Mouse (Mus musculus) lung, embryonic 16.5 days (tissue): ENCODE data around the gene Rad51b. TPM values are rescaled to one million over a fixed set of nuclear protein-coding genes. Genes with fewer than 3 reads are reported as not detected.
"Not testable (repeated sequence)": the region's sequence is repeated elsewhere in the genome, so short reads cannot be mapped to it uniquely, and the experiment has no call there.

Source experiments
- ATAC-seq: fragments of 200-750 bp; cut with Nextera tagmentation; 2 replicates; pipeline ENCODE4 v1.8.0; 2017; ENCODE audit warnings: low read depth, mild to moderate bottlenecking, moderate library complexity
- H3K27ac ChIP-seq: fragments of 300-500 bp; sonication (generic); 2 replicates; pipeline ENCODE4 v1.5.1; 2014; ENCODE audit warnings: mild to moderate bottlenecking, control low read depth, low read length
- H3K27me3 ChIP-seq: fragments of 300-500 bp; sonication (generic); 2 replicates; pipeline ENCODE4 v1.6.1; 2014; ENCODE audit warnings: low read depth, low read length, mixed read lengths; ENCODE audit not compliant: control insufficient read depth, insufficient read depth
- H3K36me3 ChIP-seq: fragments of 300-500 bp; sonication (generic); 2 replicates; pipeline ENCODE4 v1.6.1; 2014; ENCODE audit warnings: low read length; ENCODE audit not compliant: control insufficient read depth, insufficient read depth
- H3K4me1 ChIP-seq: fragments of 300-500 bp; sonication (generic); replicated peaks from 2 replicates; pipeline ENCODE4 v1.6.1; 2014; ENCODE audit warnings: low read length, mixed read lengths; ENCODE audit not compliant: control insufficient read depth, insufficient read depth
- H3K4me2 ChIP-seq: fragments of 300-500 bp; sonication (generic); 2 replicates; pipeline ENCODE4 v1.6.1; 2014; ENCODE audit warnings: low read depth, low read length, control low read depth
- H3K4me3 ChIP-seq: fragments of 300-500 bp; sonication (generic); 2 replicates; pipeline ENCODE4 v1.5.1; 2014; ENCODE audit warnings: mild to moderate bottlenecking, low read length, control low read depth
- H3K9ac ChIP-seq: fragments of 300-500 bp; sonication (generic); 2 replicates; pipeline ENCODE4 v1.6.1; 2014; ENCODE audit warnings: low read length, control low read depth
- H3K9me3 ChIP-seq: fragments of 300-500 bp; sonication (generic); 2 replicates; pipeline ENCODE4 v1.6.1; 2016; ENCODE audit warnings: low read length; ENCODE audit not compliant: control insufficient read depth
- WGBS: fragments of 180-500 bp; shearing (Covaris S2); extraction: QIAGEN DNeasy Blood & Tissue Kit; methylation state at CpG from one replicate; pipeline ENCODE4 v1.1.7; 2014; 5-methylcytosine and 5-hydroxymethylcytosine counted together
- polyA plus RNA-seq: library from polyadenylated mRNA; unstranded; fragments of >200 nt; fragmentation: Nextera tagmentation; extraction: Ambion mirVana; gene quantifications from 2 replicates; pipeline ENCODE4 v1.2.1, GENCODE M21; 2015

Gene Rad51b
- polyA plus RNA-seq, 1 experiment from 2014 or later = 7.6 TPM

DNA sequence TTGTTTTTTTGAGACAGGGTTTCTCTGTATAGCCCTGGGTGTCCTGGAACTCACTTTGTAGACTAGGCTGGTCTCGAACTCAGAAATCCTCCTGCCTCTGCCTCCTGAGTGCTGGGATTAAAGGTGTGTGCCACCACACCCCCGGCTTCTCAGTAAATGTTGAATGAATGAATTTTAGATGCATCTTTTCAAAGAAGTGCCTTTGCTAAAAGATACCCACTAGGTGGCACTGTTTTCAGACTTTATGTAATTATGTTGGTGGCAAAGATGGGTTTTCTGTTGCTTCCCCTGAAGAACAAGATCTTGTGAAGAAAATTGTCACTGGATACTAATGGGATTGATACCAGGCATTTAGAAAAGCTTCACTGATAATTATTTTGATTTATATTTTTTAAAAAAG is 25.5 kb downstream of the Rad51b start:
- WGBS = 63% methylated on average over 2 of the region's 2 CpGs
- H3K4me2 ChIP-seq, ATAC-seq: not testable (repeated sequence)

GRCm38 (mm10) chr12:79326236-79326635 is 29.2 kb downstream of the Rad51b start:
- H3K27ac ChIP-seq = no peak overlapping the region
- peaks cover 13% of the 10 kb centered on the region for H3K4me1 ChIP-seq
- no peaks in the 10 kb centered on the region for H3K36me3 ChIP-seq
- H3K27me3 ChIP-seq = no peaks in the 10 kb centered on the region
- ATAC-seq = no peak
- H3K4me2 ChIP-seq = no peak overlapping the region
- whole genome bisulfite sequencing = 27% methylated on average over 2 of the region's 2 CpGs
- no peak overlapping the region for H3K4me3 ChIP-seq
- no peaks in the 10 kb centered on the region for H3K9me3 ChIP-seq
- H3K9ac ChIP-seq = no peak overlapping the region

More for the DNA sequence above, 25.5 kb downstream of the Rad51b start:
- H3K9ac ChIP-seq, H3K4me3 ChIP-seq, H3K9me3 ChIP-seq, H3K36me3 ChIP-seq, H3K27ac ChIP-seq, H3K4me1 ChIP-seq, H3K27me3 ChIP-seq: not testable (repeated sequence)

DNA sequence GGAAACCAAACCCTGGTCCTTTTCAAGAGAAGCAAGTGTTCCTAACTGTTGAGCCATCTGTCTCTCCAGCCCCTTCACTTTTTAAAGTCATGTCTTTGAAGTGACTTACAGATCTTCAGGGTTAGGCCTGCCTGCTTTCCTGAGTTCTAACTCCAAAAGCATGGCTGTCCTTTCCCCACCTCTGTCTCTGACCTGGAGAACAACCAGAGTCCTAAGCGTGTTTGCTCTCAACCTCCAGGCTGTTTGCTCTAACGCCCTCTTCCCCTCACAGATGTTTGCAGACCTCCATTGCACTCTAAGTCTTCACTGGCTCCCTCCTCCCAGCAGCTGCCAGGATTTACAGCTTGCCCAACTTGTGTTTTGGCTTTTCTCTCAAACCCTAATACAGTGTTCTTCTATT is 29.7 kb downstream of the Rad51b start:
- Histone ChIP-seq H3K36me3 (no peaks in the 10 kb centered on the region), H3K27me3 (no peaks in the 10 kb centered on the region), H3K27ac (no peak overlapping the region), H3K4me2 (no peak overlapping the region), H3K9ac (no peak overlapping the region), H3K4me1 (peaks cover 13% of the 10 kb centered on the region), H3K9me3 (no peaks in the 10 kb centered on the region), H3K4me3 (no peak overlapping the region)
- WGBS = 55% methylated on average over 2 of the region's 2 CpGs
- ATAC-seq = no peak

DNA sequence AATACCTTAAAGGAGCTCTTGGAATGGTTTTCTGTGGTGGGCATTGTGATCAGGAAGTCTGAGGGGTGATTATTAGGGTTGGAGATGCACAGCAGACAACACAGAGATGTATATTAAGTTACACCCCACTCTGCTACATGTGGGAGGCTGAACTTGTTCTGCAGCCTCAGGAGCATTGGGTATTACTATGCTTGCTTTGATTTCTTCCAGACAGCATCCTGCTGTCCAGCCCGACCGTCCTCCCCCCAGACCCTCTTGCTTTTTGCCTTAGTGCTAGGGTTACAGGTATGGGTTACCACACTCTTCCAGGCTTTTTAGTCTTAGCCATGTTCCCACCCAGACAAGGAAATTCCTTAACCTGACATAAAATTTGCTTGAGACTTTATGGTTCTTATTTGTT is 30.8 kb downstream of the Rad51b start:
- WGBS = 52% methylated on average over 2 of the region's 2 CpGs
- H3K4me1 ChIP-seq = peaks cover 13% of the 10 kb centered on the region
- H3K9ac ChIP-seq = no peak overlapping the region
- no peak overlapping the region for H3K4me3 ChIP-seq
- H3K27me3 ChIP-seq = no peaks in the 10 kb centered on the region
- H3K4me2 ChIP-seq = no peak overlapping the region
- ATAC-seq = no peak
- H3K27ac ChIP-seq = no peak overlapping the region
- no peaks in the 10 kb centered on the region for H3K36me3 ChIP-seq
- no peaks in the 10 kb centered on the region for H3K9me3 ChIP-seq

DNA sequence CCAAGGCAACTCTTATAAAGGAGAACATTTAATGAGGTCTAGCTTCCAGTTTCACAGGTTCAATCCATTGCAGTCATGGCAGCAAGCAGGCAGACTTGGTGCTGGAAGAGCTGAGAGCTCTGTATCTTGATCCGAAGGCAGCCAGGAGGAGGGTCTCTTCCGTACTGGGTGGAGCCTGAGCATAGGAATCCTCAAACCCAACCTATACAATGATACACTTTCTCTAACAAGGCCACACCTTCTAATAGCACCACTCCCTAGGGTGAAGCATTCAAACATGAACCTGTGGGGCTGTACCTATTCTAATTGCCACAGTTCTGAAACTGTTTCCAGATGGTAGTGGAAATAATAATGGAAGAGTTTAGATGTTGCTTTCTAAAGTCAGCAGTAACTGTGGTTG is 33.5 kb downstream of the Rad51b start:
- no peak overlapping the region for H3K9ac ChIP-seq
- no peaks in the 10 kb centered on the region for H3K27me3 ChIP-seq
- H3K9me3 ChIP-seq = peaks cover 6% of the 10 kb centered on the region; the same call in 1 of the 2 replicates
- no peak for ATAC-seq
- peaks cover 9% of the 10 kb centered on the region for H3K36me3 ChIP-seq
- no peak overlapping the region for H3K27ac ChIP-seq
- peaks cover 13% of the 10 kb centered on the region for H3K4me1 ChIP-seq
- WGBS = 66% methylated on average over 2 of the region's 2 CpGs
- H3K4me2 ChIP-seq = no peak overlapping the region
- no peak overlapping the region for H3K4me3 ChIP-seq

GRCm38 (mm10) chr12:79331722-79332121 is 34.6 kb downstream of the Rad51b start:
- Histone ChIP-seq H3K9me3 (peaks cover 6% of the 10 kb centered on the region; the same call in 1 of the 2 replicates), H3K36me3 (peaks cover 9% of the 10 kb centered on the region), H3K4me1 (peaks cover 10% of the 10 kb centered on the region), H3K4me3 (no peak overlapping the region), H3K4me2 (no peak overlapping the region), H3K9ac (no peak overlapping the region), H3K27me3 (no peaks in the 10 kb centered on the region), H3K27ac (no peak overlapping the region)
- no peak for ATAC-seq
- 53% methylated on average over 4 of the region's 4 CpGs for WGBS

GRCm38 (mm10) chr12:79338791-79339190 is 41.7 kb downstream of the Rad51b start:
- Histone ChIP-seq H3K4me2 (no peak overlapping the region), H3K9ac (no peak overlapping the region), H3K27ac (no peak overlapping the region), H3K9me3 (peaks cover 4% of the 10 kb centered on the region; the same call in 1 of the 2 replicates), H3K4me3 (no peak overlapping the region), H3K4me1 (0 out of 2 replicates have a peak, but pooled peaks cover 3% of the 10 kb centered on the region), H3K27me3 (no peaks in the 10 kb centered on the region), H3K36me3 (peaks cover 9% of the 10 kb centered on the region)
- 82% methylated on average over 8 of the region's 8 CpGs for WGBS
- no peak for ATAC-seq

DNA sequence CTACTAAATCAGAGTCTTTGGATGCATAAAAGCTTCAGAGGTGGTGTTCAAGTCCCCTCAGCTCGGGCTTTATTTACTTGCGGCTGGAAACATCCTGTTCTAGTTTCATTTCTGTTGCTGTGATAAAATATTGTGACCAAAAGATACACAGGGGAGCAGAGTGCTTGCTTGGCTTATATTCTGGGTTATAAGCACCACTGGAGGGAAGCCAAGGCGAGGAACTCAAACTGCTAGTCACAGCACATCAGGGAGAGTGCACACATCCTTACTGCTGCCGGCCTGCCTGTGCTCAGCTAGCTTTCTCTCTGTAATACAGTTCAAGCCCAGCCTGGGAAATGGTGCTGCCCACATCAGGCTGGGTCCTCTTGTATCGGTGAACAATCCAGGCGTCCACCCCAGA is 43.4 kb downstream of the Rad51b start:
- H3K27ac ChIP-seq = no peak overlapping the region
- peak; percentile 62; the same call in 1 of the 2 replicates for ATAC-seq

GRCm38 (mm10) chr12:79341291-79341845 is 44.3 kb downstream of the Rad51b start:
- Histone ChIP-seq H3K4me2 (no peak overlapping the region), H3K9ac (no peak overlapping the region), H3K9me3 (no peaks in the 10 kb centered on the region), H3K4me1 (peaks cover 8% of the 10 kb centered on the region), H3K4me3 (no peak overlapping the region), H3K27ac (no peak overlapping the region), H3K36me3 (no peaks in the 10 kb centered on the region), H3K27me3 (no peaks in the 10 kb centered on the region)
- WGBS = 72% methylated on average over 6 of the region's 6 CpGs
- ATAC-seq = no peak

More for the DNA sequence above, 43.4 kb downstream of the Rad51b start:
- Histone ChIP-seq H3K9ac (no peak overlapping the region), H3K4me2 (no peak overlapping the region), H3K4me3 (no peak overlapping the region), H3K36me3 (no peaks in the 10 kb centered on the region), H3K9me3 (no peaks in the 10 kb centered on the region), H3K4me1 (0 out of 2 replicates have a peak, but pooled peaks cover 3% of the 10 kb centered on the region), H3K27me3 (no peaks in the 10 kb centered on the region)
- 56% methylated on average over 6 of the region's 6 CpGs for WGBS
